Mouse (Mus musculus) natural killer cell, adult 2 months (primary cell): Measurements from ENCODE around the gene Bcl7b.

Experiments used
- DNase-seq, 2 experiments: peaks; one replicate each; pipeline ENCODE4 v3.0.0; 2022; ENCODE audit warnings: low spot score in 2 of 2

Gene Bcl7b

DNA sequence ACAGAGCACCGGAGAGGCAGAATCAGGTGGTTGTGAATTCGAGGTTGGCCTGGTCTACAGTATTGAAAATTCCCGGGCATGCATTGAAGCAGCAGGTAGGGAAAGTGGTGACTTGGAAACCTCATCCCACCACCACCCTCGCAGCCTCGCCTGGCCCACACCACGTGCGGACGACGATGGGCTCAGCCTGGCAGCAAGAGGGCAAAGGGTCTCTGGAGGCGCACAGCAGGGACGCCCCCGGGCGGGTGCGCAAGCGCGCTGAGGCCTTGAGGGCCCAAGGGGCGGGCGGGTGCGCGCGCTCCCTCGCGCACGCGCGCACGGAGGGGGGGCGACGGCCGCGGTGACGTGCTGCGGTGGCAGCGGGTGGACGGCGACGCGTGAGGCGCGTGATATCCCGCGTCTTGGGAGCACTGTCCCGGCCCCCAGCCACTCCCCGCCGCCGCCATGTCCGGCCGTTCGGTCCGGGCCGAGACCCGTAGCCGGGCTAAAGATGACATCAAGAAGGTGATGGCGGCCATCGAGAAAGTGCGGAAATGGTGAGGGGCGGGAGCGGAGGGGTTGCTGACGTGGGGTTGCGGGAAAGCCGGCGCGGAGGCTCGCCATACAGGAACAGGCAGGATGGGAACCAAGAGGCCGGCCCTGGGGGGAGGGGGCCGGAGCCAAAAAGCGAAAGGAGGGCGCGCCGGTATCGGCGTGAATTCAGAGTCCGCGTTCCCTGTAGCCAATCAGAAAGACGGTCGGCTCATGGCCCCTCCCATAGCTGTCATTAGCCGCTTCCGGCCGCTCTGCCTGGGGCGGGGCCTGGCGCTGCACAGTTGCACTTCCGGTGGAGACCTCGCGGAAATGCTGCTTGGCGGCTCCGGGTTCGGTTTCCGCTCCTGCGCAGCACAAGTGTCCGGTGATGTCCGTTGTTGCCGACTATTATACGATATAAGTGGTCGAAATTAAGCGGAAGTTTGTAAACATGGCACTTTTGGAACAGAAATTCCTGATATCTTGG is at the start of gene Bcl7b:
Bcl7b (plus strand) TSS at position 221 of the 1,000 bp plus-strand sequence.
- DNase-seq, result peak; percentile 97

DNA sequence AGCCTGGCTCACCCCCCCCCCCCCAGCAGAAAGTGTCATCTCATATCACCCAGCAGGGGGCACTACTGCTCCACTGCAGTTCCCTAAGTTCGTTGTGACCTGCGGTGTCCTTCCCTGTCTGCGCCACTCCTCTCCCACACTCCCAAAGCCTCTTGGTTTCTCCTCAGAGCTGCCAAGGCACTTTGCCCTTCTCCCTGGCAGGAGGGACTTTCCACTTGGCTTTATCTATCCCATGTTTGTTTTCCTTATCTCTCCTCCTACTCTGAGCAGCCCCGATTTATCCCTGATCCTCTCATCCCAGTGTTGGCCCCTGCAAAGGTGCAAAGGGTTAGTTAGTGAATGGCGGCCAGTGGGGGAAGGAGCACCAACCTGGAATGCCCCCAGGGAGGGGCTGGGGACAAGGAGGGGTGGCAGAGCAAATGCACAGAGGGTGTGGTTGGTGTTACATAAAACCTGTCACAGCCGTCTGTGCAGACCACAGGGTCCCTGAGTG is 49.4 kb upstream of the Bcl7b start:
- DNase-seq, result peak; percentile 43 to 58

DNA sequence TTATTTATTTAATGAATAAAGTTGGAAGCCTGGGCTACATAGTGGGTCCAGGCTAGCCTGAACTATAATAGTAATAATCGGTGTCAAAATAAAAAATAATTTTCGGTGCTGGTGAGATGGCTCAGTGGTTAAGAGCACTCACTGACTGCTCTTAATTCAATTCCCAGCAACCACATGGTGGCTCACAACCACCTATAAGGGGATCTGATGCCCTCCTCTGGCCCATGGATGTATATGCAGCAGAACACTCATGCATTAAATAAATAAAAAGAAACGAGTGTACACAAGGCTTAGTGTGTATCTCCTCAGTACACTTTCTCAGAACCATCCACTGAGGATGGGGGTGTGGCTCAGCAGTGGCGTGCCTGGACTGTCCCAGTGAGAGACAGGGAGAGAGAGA is 47.3 kb upstream of the Bcl7b start:
- no peak for DNase-seq

DNA sequence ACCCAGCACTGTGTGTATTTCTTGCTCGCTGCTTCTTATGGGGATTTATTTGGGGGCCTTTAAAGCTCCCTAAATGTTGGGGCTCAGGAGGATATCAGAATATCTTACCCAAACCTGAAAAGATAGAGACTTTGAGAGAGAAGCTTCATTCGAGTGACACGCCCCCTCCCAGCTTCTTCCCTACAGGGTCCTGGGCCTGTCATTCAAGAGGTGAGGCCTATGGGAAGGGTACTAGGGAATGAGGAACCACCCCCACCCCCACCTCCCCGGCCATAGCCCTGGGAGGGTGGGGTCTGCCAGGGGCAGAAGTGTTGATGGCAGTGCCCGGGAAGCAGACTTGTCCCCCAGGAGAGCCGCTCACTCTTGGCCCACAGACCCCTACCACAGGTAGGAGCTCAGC is 42.0 kb upstream of the Bcl7b start:
- DNase-seq, result no peak

DNA sequence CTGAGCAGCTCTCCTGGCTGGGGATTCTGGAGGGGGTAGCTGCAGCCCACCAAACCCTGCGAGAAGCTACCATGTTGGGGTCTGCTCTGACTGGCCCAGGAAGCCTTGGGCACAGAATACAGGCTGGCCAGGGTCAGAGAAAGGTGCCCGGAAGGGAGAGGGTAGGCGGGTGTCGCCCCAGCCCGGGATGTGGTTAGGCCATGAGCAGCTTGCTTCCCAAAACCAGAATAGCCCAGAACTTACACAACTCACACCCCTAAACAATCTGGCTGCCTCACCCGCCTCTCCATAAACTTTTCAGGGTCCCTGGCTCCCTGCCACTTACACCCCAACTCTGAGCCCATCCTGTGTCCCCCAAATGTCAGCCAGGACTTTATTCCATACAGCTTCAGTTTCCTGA is 40.4 kb upstream of the Bcl7b start:
- no peak for DNase-seq

DNA sequence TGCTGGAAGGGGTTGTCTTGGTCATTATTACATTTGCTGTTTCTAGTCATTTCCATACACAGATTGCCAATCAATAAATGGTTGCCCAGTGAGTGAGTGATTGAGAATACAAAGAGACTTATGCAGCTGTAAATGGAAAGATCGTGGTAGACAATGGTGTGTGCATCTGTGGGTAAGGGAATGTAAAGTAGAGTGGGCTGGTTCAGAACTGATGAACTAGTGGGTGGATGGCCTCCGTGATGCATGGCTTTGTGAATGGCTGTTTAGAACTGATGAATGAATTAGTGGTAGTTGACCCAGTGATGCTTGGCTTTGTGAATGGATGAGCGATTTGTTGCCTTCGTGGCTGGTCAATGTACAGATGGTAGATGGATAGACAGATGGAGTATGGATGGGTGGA is 38.3 kb upstream of the Bcl7b start:
- DNase-seq, result no peak

DNA sequence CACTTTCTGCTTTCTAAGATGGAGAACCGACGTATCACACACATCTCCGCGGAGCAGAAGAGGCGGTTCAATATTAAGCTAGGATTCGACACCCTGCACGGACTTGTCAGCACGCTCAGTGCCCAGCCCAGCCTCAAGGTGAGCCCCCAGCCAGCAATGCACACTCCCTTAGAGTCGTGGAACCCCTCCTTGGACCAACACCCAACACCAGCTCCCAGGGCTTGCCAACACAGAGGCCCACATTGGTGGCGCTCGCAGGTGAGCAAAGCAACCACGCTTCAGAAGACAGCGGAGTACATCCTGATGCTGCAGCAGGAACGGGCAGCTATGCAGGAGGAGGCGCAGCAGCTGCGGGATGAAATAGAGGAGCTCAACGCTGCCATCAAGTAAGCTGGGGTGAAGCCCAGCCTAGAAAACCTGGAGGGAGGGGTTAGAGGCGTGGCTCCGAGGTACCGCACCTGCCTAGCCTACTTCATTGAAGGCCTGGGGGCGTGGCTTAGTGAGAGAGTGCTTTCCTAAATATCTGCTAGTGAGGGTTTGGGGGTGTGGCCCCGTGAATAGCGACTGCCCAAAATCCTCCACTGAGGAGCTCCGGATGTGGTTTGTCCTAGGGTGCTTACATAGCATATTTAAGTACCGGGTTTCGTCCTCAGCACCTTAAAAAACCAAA is 34.2 kb upstream of the Bcl7b start:
- DNase-seq, result peak; percentile 37 to 63

DNA sequence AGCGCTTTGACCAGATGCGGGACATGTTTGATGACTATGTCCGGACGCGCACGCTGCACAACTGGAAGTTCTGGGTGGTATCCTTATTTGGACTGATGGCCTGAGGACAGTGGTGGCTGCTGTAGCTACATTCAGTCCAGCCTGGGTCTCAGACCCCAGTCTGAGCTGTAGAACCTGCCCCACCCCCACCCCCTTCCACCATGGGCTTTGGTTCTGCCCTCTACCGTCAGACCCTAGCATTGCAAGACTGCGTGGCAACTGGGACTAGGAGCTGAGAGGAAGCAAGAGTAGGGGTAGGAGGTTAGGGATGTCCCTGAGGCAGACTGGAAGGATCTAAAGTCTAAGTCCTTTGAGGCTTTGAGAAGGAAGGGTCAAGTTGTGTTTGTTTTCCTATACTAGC is 33.5 kb upstream of the Bcl7b start:
- DNase-seq, result peak; percentile 44 to 60

DNA sequence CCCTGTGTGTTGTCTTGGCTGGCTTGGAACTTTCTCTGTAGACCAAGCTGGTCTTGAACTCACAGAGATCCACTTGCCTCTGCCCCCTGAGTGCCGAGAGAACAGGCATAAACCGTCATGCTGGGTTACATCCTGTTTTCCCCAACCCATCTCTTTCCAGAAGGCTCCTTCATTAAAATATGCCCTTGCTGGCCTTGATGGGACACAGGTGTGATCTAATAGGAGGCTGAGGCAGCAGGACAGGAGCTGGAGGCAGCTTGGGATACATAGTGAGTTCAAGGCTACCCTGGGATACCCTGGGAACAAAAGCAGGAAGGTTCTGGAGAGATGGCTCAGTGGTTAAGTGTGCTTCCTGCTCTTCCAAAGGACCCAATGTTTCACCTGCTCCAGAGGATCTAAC is 28.2 kb upstream of the Bcl7b start:
- no peak for DNase-seq

DNA sequence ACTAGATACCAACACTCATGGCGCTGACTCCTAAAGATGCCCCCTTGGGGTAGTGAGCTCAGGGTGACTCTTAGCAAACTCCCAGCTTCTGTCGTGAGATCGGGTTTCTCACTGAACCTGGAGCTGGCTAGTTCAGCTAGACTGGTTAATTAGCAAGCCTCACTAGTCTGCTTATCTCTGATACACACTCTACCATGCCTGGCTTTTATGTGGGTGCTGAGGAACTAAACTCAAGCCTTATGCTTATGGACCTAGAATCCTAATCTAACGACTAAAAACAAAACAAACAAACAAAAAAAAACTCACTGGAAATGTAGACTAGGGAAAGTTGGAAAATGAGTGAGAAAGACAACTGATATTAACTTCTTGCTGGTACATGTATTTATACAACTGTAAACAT is 23.6 kb upstream of the Bcl7b start:
- DNase-seq, result no peak

DNA sequence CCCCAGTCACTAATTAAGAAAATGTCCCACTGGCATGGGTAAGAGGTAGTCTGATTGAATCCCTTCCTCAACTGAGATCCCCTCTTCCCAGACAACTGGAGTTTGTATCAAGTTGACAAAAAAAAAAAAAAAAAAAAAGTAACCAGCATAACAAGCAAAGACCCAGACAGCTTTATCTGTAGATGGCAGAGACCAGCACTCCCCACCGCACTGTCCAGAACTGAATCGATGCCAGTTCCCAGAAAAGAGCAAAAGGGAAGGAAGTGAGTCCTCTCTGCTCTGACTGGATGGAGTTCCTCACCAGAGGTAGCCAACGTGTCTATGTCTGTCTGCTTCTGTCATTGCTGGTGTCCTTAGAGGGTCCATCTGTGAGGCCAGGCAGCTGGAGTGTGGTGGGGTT is 22.6 kb upstream of the Bcl7b start:
- no peak for DNase-seq

DNA sequence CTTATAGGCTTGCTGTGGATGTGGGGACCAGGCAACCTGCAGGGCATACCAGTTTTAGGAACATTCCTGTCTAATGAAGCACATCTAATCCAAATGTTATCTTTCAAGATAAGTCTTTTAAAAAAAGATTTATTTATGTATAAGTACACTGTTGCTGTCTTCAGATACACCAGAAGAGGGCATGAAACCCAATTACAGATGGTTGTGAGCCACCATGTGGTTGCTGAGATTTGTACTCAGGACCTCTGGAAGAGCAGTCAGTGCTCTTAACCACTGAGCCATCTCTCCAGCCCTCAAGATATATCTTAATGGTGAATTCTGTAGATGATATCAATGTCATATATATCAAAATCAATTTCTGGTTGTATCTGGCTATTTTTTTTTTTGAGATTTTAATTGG is 22.1 kb upstream of the Bcl7b start:
- no peak for DNase-seq

DNA sequence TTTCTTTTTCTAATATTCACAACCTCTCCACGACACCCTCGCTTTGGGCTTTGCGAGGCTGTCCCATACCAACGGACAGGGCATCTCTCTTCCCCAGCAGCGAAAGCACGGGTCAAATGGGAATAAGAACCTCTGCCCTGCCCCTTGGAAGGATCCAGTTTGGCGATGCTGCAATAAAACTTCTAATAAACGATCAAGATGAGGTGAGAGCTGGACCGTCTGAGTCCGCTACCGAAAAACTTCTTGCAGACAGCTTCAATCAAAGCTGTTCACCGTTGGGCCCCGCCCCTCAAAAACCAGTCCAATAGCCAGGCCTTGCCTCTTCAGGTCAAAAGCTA is 19.4 kb upstream of the Bcl7b start:
- DNase-seq, result no peak

DNA sequence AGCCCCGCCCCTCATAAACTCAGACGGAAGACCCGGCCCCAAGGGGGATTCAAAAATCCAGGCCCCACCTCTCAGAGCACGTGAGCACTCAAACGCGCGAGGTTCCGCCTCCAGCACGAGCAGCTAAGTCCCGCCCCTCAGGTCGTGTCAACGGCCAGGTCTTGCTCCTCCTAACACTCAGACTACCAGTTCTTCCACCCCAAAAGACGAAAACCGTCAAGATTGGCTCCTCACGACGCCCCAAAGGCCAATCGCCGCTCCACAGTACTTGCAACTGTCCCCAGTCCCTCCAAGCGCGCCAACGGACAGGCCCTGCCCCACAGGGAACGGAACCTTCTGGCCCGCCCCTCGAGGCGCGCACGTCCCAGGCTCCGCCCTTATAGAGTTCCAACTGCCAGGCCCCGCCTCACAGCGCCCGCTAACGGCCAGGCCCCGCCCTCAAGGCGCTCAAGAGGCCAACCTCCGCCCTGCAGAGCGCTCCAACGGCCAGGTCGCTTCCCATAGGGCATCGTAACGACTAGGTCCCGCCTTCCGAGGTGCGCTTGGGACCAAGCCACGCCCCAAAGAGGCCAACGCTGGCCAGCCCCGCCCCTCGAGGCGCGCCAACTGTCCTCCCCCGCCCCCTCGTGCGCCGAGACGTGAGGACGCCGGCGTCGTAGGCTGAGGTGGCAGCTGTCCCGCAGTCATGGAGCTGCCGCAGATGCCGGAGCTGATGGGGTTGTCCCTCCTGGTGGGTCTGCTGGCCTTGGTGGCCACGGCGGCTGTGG is 18.8 kb upstream of the Bcl7b start, which contains the start of gene Tbl2:
Tbl2 (plus strand) TSS at position 605 of the 767 bp plus-strand sequence.
- DNase-seq, result peak; percentile 99

DNA sequence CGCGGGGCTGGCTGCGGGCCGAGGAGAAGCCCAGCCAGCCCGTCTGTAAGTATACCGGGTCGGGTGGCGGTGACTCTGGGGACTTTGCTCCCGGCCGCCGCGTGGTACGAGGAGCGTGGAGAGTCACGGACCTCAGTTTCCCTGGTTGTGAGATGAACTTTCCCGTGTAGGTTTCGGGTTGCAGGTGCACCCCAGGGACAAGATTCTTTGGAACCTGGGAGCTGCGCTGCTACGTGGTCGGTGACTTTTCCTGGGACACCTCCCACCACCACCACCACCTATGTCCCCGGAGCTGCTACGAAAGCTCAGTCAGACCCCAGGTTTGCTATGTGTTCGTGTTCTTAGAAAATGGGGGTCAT is 18.3 kb upstream of the Bcl7b start:
- no peak for DNase-seq

DNA sequence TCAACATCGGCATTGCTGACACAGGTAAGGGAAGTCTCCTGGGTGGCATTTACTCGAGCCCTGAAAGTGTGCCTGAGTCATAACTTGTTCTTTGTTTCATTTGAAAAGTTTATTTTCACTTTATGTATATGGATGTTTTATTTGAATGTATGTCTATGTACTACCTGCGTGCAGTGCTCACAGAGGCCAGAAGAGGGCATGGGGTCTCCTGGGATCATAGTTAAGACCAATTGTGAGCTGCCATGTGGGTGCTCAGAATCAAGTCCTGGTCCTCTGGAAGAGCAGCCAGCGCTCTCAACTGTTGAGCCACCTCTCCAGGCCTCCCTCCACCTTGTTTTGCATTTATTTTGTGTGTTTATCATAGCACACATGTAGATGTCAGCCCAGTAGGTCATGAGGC is 11.6 kb upstream of the Bcl7b start:
- no peak for DNase-seq

DNA sequence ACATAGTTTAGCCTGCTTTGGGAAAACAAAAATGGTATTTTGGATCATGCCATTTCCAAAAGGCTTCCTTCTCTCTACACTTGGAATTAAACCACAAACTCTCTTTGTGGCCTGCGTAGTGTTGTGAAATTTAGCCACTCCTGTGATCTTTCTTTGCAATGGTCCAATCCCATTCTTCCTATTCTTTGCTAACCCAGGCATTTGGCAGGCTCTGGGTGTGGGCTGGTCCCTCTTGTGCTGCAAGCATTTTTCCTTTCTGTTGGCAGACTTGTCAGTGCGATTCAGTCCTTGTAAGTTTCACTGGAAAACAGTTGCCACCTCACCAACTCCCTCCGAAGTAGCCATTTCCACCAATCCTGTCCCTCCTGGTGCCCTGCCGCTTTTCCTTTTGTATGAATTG is 6.9 kb upstream of the Bcl7b start:
- DNase-seq, result no peak

DNA sequence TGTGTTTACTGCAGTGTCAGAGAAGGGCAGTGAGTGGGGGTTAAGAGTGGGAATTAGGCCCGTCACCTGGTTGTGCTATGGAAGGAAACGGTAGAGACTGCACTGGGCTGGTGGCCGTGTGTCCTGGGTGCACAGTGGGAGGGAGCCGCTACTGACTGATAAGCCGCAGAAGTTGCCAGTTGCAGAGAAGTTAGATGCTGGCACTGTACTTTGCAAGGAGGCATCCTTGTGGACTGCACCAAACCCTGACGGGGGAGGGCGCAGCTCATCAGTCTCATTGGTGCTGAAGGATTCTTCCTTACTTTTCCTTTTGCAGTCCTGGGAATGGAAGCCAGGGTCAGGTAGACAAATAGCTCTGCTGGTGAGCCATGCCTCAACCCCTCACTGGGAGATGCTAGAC is 6.4 kb upstream of the Bcl7b start:
- DNase-seq, result no peak

DNA sequence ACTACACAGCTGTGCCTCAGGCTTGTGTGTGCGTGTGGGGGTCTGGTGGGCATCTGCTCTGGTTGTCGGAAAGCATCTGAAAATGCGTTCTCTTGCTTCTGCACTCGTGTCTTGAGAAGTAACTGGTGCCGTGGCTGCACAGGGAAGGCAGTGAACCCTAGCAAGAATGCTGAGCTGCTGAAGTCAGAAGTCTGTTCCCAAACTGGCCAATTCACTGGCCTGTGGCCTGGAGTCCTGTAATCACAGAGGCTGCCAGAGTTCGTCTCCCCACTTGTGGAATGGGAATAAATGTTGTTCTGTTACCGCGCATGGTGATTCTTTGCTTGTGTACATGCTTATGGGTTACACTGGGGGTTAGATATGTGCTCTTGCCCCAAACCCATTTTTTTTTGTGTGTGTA is 5.7 kb upstream of the Bcl7b start:
- DNase-seq, result no peak

DNA sequence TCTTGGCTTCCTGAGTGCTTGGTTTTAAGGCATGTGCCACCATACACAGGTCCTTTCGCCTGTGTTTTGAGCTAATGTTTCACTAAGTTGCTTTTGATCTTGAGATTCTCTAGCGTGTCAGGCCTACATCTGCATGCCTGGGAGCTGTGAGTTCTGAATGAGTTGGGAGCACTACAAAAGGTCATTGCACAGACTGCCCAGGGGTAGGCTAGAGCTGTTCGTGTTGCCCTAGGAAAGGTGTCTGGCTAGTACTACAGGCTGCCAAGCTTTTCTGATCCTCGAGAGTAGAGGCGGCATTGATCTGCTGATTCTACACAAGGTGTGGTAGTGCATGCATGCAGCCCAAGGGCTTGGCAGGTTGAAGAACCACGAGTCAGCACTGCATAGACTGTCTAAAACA is 5.3 kb upstream of the Bcl7b start:
- no peak for DNase-seq

DNA sequence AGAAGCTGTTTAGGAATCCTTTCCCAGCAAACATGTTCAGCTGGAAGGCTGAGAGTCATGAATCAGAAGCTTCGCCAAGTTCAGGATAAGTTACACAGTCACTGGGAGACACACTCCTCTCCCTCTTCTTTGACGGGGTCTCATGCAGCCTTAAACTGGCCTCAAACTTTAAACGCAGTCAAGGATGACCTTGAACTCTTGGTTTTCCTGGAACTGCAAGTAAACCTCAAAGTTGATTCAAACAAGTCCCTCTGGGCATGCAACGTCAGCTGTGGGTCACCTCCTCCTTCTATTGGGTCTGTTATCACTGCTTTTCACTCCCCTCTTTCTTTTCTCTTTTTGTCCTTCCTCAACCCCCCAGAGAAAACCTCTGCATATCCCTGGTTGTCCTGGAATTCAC is 1.2 kb upstream of the Bcl7b start:
- no peak for DNase-seq

DNA sequence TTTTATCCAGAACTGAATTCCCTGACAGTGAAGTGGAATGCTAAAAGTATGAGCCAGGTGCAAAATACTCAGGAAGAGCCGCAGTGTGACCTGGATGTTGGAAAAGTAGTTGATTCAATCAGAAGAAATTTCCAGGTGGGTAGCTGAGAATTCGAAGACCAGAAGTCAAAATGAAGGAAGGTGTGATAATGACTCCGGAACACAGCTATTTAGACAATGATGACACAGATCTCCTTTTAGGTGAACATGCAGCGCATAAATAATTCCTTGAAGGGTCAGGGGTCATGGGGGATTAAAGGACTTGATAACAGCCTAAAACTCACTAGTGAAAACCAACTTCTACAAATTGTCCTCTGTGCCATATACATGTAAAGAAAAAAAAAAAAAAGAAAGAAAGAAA is 614 bp upstream of the Bcl7b start:
- no peak for DNase-seq
